In genomic region chr3:52872260-52872659, GRCm38 (mm10) we compare ENCODE assay signal across 15 mouse cellular contexts.
"Had no signal": no experiment of that assay in that cellular context is flagged by ENCODE, and none has a peak within 500 bp of the region (broad histone marks: within the 10 kb centered on the region; RNA-seq: fewer than 3 reads in every experiment).

No protein-coding gene starts in this region.

- ATAC-seq: liver, postnatal 0 days; lung, postnatal 0 days; midbrain, embryonic 13.5 days; midbrain, embryonic 15.5 days had no signal

- DNase-seq: liver, postnatal 0 days; lung, adult 2 months; lung, postnatal 14 days; lung, postnatal 36 days; retina, postnatal 1 day; right cerebral cortex, adult 18-20 months; right cerebral cortex, postnatal 25 days; right cerebral cortex, postnatal 4 days; spleen, adult 18-20 months; thymus, adult 2 months; thymus, postnatal 25 days; thymus, postnatal 4 days had no signal
